Comparison of ENCODE assay signal across 9 mouse cellular contexts in genomic region chr7:19509786-19510185, GRCm38 (mm10). TPM values are rescaled to one million over a fixed set of nuclear protein-coding genes. Genes with fewer than 3 reads are reported as not detected.
DNase-seq lines count a peak whose midpoint lies in the region; ATAC-seq lines count a peak whose summit lies in the region.
"Had no signal": no experiment of that assay in that cellular context is flagged by ENCODE, and none has a peak within 500 bp of the region (broad histone marks: within the 10 kb centered on the region; RNA-seq: fewer than 3 reads in every experiment).

No protein-coding gene starts in this region.

- 88% methylated on average over 7 of the region's 7 CpGs for WGBS in kidney, embryonic 16.5 days
- WGBS in embryonic facial prominence, embryonic 11.5 days: 96% methylated on average over 7 of the region's 7 CpGs
- WGBS in intestine, embryonic 14.5 days: 94% methylated on average over 7 of the region's 7 CpGs
- WGBS in midbrain, embryonic 16.5 days: 95% methylated on average over 7 of the region's 7 CpGs

- DNase-seq in kidney, postnatal 4 days: no peak
- no peak for DNase-seq in embryonic facial prominence, embryonic 11.5 days (ENCODE audit: low spot score)
- DNase-seq in intestine, embryonic 14.5 days (ENCODE audit: low spot score): no peak
- no peak for DNase-seq in cerebellum, postnatal 36 days
- DNase-seq in embryo, embryonic 11 days: no peak
- DNase-seq: kidney, adult 9 months had no signal

- H3K27me3 ChIP-seq in kidney, embryonic 16.5 days (ENCODE audit: insufficient read depth, low read length): no peaks in the 10 kb centered on the region
- H3K27me3 ChIP-seq in embryonic facial prominence, embryonic 11.5 days (ENCODE audit: control insufficient read depth, insufficient read depth, low read length): no peaks in the 10 kb centered on the region
- no peaks in the 10 kb centered on the region for H3K27me3 ChIP-seq in intestine, embryonic 14.5 days (replicated peaks; ENCODE audit: control insufficient read depth, insufficient read depth, low read length)
- H3K27me3 ChIP-seq in midbrain, embryonic 16.5 days (ENCODE audit: control insufficient read depth, insufficient read depth, low read depth, low read length): no peaks in the 10 kb centered on the region

- H3K4me3 ChIP-seq in kidney, embryonic 16.5 days (ENCODE audit: low read length): peak overlapping the region; percentile 74; the same call in 1 of the 2 replicates
- H3K4me3 ChIP-seq in embryonic facial prominence, embryonic 11.5 days (ENCODE audit: low read depth, low read length): peak overlapping the region; percentile 77
- no peak overlapping the region for H3K4me3 ChIP-seq in intestine, embryonic 14.5 days (ENCODE audit: low read depth, low read length)
- no peak overlapping the region; the same call in 1 of the 2 replicates for H3K4me3 ChIP-seq in midbrain, embryonic 16.5 days (ENCODE audit: low read depth, low read length)

- H3K4me2 ChIP-seq in kidney, embryonic 16.5 days (replicated peaks; ENCODE audit: low read depth, low read length): no peak overlapping the region
- peak overlapping the region; percentile 96 for H3K4me2 ChIP-seq in embryonic facial prominence, embryonic 11.5 days (ENCODE audit: low read depth, low read length)
- H3K4me2 ChIP-seq in intestine, embryonic 14.5 days (ENCODE audit: low read length): peak overlapping the region; percentile 95
- H3K4me2 ChIP-seq in midbrain, embryonic 16.5 days (ENCODE audit: low read length): peak overlapping the region; percentile 87

- H3K9ac ChIP-seq in kidney, embryonic 16.5 days (replicated peaks; ENCODE audit: low read length): peak overlapping the region; percentile 86; the same call in 1 of the 2 replicates
- H3K9ac ChIP-seq in embryonic facial prominence, embryonic 11.5 days (replicated peaks; ENCODE audit: low read length): no peak overlapping the region; the same call in 1 of the 2 replicates
- no peak overlapping the region for H3K9ac ChIP-seq in intestine, embryonic 14.5 days (ENCODE audit: low read length)
- no peak overlapping the region for H3K9ac ChIP-seq in midbrain, embryonic 16.5 days (ENCODE audit: low read depth, low read length)

- H3K4me1 ChIP-seq in kidney, embryonic 16.5 days (ENCODE audit: insufficient read depth, low read length): peaks cover 21% of the 10 kb centered on the region
- H3K4me1 ChIP-seq in embryonic facial prominence, embryonic 11.5 days (ENCODE audit: control insufficient read depth, insufficient read depth, low read length): no peaks in the 10 kb centered on the region; the same call in 1 of the 2 replicates
- peaks cover 12% of the 10 kb centered on the region for H3K4me1 ChIP-seq in intestine, embryonic 14.5 days (replicated peaks; ENCODE audit: control insufficient read depth, insufficient read depth, low read length)
- peaks cover 17% of the 10 kb centered on the region for H3K4me1 ChIP-seq in midbrain, embryonic 16.5 days (ENCODE audit: control insufficient read depth, insufficient read depth, low read length)

- no peak for ATAC-seq in kidney, embryonic 16.5 days (ENCODE audit: low FRiP score, low TSS enrichment)
- no peak for ATAC-seq in embryonic facial prominence, embryonic 11.5 days (replicated peaks; ENCODE audit: insufficient number of reproducible peaks, low FRiP score, low TSS enrichment, low read depth)
- no peak for ATAC-seq in intestine, embryonic 14.5 days (replicated peaks; ENCODE audit: low FRiP score, low TSS enrichment, low read depth)
- ATAC-seq in midbrain, embryonic 16.5 days: no peak
- no peak for ATAC-seq in CD4-positive, CD25-positive, alpha-beta regulatory T cell, adult 4 months

- H3K9me3 ChIP-seq in kidney, embryonic 16.5 days (ENCODE audit: low read length): no peaks in the 10 kb centered on the region
- H3K9me3 ChIP-seq in embryonic facial prominence, embryonic 11.5 days (replicated peaks; ENCODE audit: control insufficient read depth, low read length): no peaks in the 10 kb centered on the region
- H3K9me3 ChIP-seq in intestine, embryonic 14.5 days (ENCODE audit: control insufficient read depth, low read length): no peaks in the 10 kb centered on the region
- no peaks in the 10 kb centered on the region for H3K9me3 ChIP-seq in midbrain, embryonic 16.5 days (replicated peaks; ENCODE audit: control insufficient read depth, low read length, poor library complexity, severe bottlenecking)

- H3K27ac ChIP-seq in kidney, embryonic 16.5 days (ENCODE audit: low read length): no peak overlapping the region
- H3K27ac ChIP-seq in embryonic facial prominence, embryonic 11.5 days (replicated peaks; ENCODE audit: low read depth, low read length): no peak overlapping the region
- no peak overlapping the region for H3K27ac ChIP-seq in intestine, embryonic 14.5 days (ENCODE audit: low read depth)
- no peak overlapping the region for H3K27ac ChIP-seq in midbrain, embryonic 16.5 days (ENCODE audit: low read length)

- no peaks in the 10 kb centered on the region for H3K36me3 ChIP-seq in kidney, embryonic 16.5 days (ENCODE audit: insufficient read depth, low read length)
- H3K36me3 ChIP-seq in embryonic facial prominence, embryonic 11.5 days (replicated peaks; ENCODE audit: control insufficient read depth, insufficient read depth, low read depth, low read length): no peaks in the 10 kb centered on the region
- H3K36me3 ChIP-seq in intestine, embryonic 14.5 days (ENCODE audit: control insufficient read depth, insufficient read depth, low read length): no peaks in the 10 kb centered on the region
- no peaks in the 10 kb centered on the region for H3K36me3 ChIP-seq in midbrain, embryonic 16.5 days (ENCODE audit: control insufficient read depth, insufficient read depth, low read length)

RNA-seq across cellular contexts. Expression of gene Trappc6a, which starts 1.6 kb away (rescaled TPM):
- 89.7 and 94.2 TPM in 2 replicates for polyA plus RNA-seq in kidney, embryonic 16.5 days (2015; fragmentation: Nextera tagmentation; extraction: Ambion mirVana)
- polyA plus RNA-seq in embryonic facial prominence, embryonic 11.5 days (2014; fragmentation: Nextera tagmentation; extraction: Ambion mirVana): 51.7 and 58.2 TPM in 2 replicates
- 113 TPM in 2 replicates for polyA plus RNA-seq in intestine, embryonic 14.5 days (2014; fragmentation: Nextera tagmentation; extraction: Ambion mirVana)
- polyA plus RNA-seq in midbrain, embryonic 16.5 days (2015; fragmentation: Nextera tagmentation; extraction: Ambion mirVana): 30.5 and 31.9 TPM in 2 replicates
- 10 to 100 TPM; 45.8 to 50.7 TPM for polyA plus RNA-seq in CD4-positive, CD25-positive, alpha-beta regulatory T cell, adult 4 months (2017; shearing (Covaris generic))

RNA-seq across cellular contexts. Expression of gene Bloc1s3, which starts 1.6 kb away (rescaled TPM):
- polyA plus RNA-seq in kidney, embryonic 16.5 days (2015; fragmentation: Nextera tagmentation; extraction: Ambion mirVana): 1.8 and 2.2 TPM in 2 replicates
- polyA plus RNA-seq in embryonic facial prominence, embryonic 11.5 days (2014; fragmentation: Nextera tagmentation; extraction: Ambion mirVana): 2.3 and 2.6 TPM in 2 replicates
- 0.93 and 1.2 TPM in 2 replicates for polyA plus RNA-seq in intestine, embryonic 14.5 days (2014; fragmentation: Nextera tagmentation; extraction: Ambion mirVana)
- 3.9 and 4.2 TPM in 2 replicates for polyA plus RNA-seq in midbrain, embryonic 16.5 days (2015; fragmentation: Nextera tagmentation; extraction: Ambion mirVana)
- polyA plus RNA-seq in CD4-positive, CD25-positive, alpha-beta regulatory T cell, adult 4 months (2017; shearing (Covaris generic)): under 1 TPM; 0.37 to 0.86 TPM

RNA-seq across cellular contexts. Expression of gene Nkpd1, which starts 7.9 kb away (rescaled TPM):
- polyA plus RNA-seq in kidney, embryonic 16.5 days (2015; fragmentation: Nextera tagmentation; extraction: Ambion mirVana): 0.11 and 0.14 TPM in 2 replicates
- 0.08 TPM in 1 of 2 replicates, not detected in the other for polyA plus RNA-seq in embryonic facial prominence, embryonic 11.5 days (2014; fragmentation: Nextera tagmentation; extraction: Ambion mirVana)
- 0.09 and 0.27 TPM in 2 replicates for polyA plus RNA-seq in intestine, embryonic 14.5 days (2014; fragmentation: Nextera tagmentation; extraction: Ambion mirVana)
- 0.88 and 0.92 TPM in 2 replicates for polyA plus RNA-seq in midbrain, embryonic 16.5 days (2015; fragmentation: Nextera tagmentation; extraction: Ambion mirVana)
- polyA plus RNA-seq in CD4-positive, CD25-positive, alpha-beta regulatory T cell, adult 4 months (2017; shearing (Covaris generic)): not detected

RNA-seq across cellular contexts. Expression of gene Exoc3l2, which starts 46.7 kb away (rescaled TPM):
- polyA plus RNA-seq in kidney, embryonic 16.5 days (2015; fragmentation: Nextera tagmentation; extraction: Ambion mirVana): 2.9 and 3.8 TPM in 2 replicates
- polyA plus RNA-seq in embryonic facial prominence, embryonic 11.5 days (2014; fragmentation: Nextera tagmentation; extraction: Ambion mirVana): 1.2 and 1.7 TPM in 2 replicates
- polyA plus RNA-seq in intestine, embryonic 14.5 days (2014; fragmentation: Nextera tagmentation; extraction: Ambion mirVana): 0.76 and 0.90 TPM in 2 replicates
- polyA plus RNA-seq in midbrain, embryonic 16.5 days (2015; fragmentation: Nextera tagmentation; extraction: Ambion mirVana): 0.12 and 0.45 TPM in 2 replicates
- polyA plus RNA-seq in CD4-positive, CD25-positive, alpha-beta regulatory T cell, adult 4 months (2017; shearing (Covaris generic)): not detected

RNA-seq across cellular contexts. Expression of gene Mark4, which starts 51.2 kb away (rescaled TPM):
- 6.8 and 6.9 TPM in 2 replicates for polyA plus RNA-seq in kidney, embryonic 16.5 days (2015; fragmentation: Nextera tagmentation; extraction: Ambion mirVana)
- polyA plus RNA-seq in embryonic facial prominence, embryonic 11.5 days (2014; fragmentation: Nextera tagmentation; extraction: Ambion mirVana): 7.9 and 8.6 TPM in 2 replicates
- 7.5 and 8.5 TPM in 2 replicates for polyA plus RNA-seq in intestine, embryonic 14.5 days (2014; fragmentation: Nextera tagmentation; extraction: Ambion mirVana)
- 14.8 and 16.2 TPM in 2 replicates for polyA plus RNA-seq in midbrain, embryonic 16.5 days (2015; fragmentation: Nextera tagmentation; extraction: Ambion mirVana)
- 1 to 10 TPM in 1 of 2 experiments, under 1 TPM in 1; 0.91 to 1.3 TPM for polyA plus RNA-seq in CD4-positive, CD25-positive, alpha-beta regulatory T cell, adult 4 months (2017; shearing (Covaris generic))

Comparison
In these comparisons a context has a peak if more than half of its experiments do, and no peak if none do; other contexts are left out.
1. H3K4me3 ChIP-seq: peak in kidney, embryonic 16.5 days (single experiment) and embryonic facial prominence, embryonic 11.5 days (single experiment); none in intestine, embryonic 14.5 days (single experiment) and midbrain, embryonic 16.5 days (single experiment).